Mouse (Mus musculus) liver, postnatal 0 days (tissue): Measurements from ENCODE around the gene Spag9. TPM values are rescaled to one million over a fixed set of nuclear protein-coding genes. Genes with fewer than 3 reads are reported as not detected.
A peak's percentile ranks its signal among the peaks of the same experiment; 100 is the strongest.

Experiments used
- ATAC-seq: fragments of 200-750 bp; cut with Nextera tagmentation; 2 replicates; pipeline ENCODE4 v1.8.0; 2017; ENCODE audit warnings: mild to moderate bottlenecking, moderate library complexity
- DNase-seq: peaks from one replicate; pipeline ENCODE4 v3.0.0-alpha.2; 2016
- H3K27ac ChIP-seq: fragments of 300-500 bp; sonication (generic); 2 replicates; pipeline ENCODE4 v1.5.1; 2014; ENCODE audit warnings: antibody characterized with exemption, moderate library complexity, mild to moderate bottlenecking, low read depth
- H3K27me3 ChIP-seq: fragments of 300-500 bp; sonication (generic); 2 replicates; pipeline ENCODE4 v1.6.1; 2014; ENCODE audit warnings: low read length, control low read depth, mixed read lengths; ENCODE audit not compliant: insufficient read depth
- H3K36me3 ChIP-seq: fragments of 300-500 bp; sonication (generic); replicated peaks from 2 replicates; pipeline ENCODE4 v1.6.1; 2014; ENCODE audit warnings: mild to moderate bottlenecking, control low read depth, low read length, moderate library complexity, mixed read lengths; ENCODE audit not compliant: insufficient read depth
- H3K4me1 ChIP-seq: fragments of 300-500 bp; sonication (generic); 2 replicates; pipeline ENCODE4 v1.6.1; 2014; ENCODE audit warnings: antibody characterized with exemption, mild to moderate bottlenecking, control low read depth; ENCODE audit not compliant: insufficient read depth
- H3K4me2 ChIP-seq: fragments of 300-500 bp; sonication (generic); 2 replicates; pipeline ENCODE4 v1.6.1; 2014; ENCODE audit warnings: low read depth, mild to moderate bottlenecking, low read length, moderate library complexity, mixed read lengths
- H3K4me3 ChIP-seq: fragments of 300-500 bp; sonication (generic); 2 replicates; pipeline ENCODE4 v1.5.1; 2014; ENCODE audit warnings: low read depth, low read length
- H3K9ac ChIP-seq: fragments of 300-500 bp; sonication (generic); replicated peaks from 2 replicates; pipeline ENCODE4 v1.6.1; 2014; ENCODE audit warnings: mild to moderate bottlenecking, moderate library complexity
- H3K9me3 ChIP-seq: fragments of 300-500 bp; sonication (generic); 2 replicates; pipeline ENCODE4 v1.6.1; 2016; ENCODE audit warnings: mild to moderate bottlenecking, control low read depth, low read length, mixed read lengths
- CTCF ChIP-seq: sonication (generic); IDR thresholded peaks from 2 replicates; pipeline ENCODE4 v1.5.1; 2016; ENCODE audit warnings: antibody characterized with exemption, low read depth
- EP300 ChIP-seq: IDR thresholded peaks from 2 replicates; pipeline ENCODE4 v1.6.1; 2016; ENCODE audit warnings: antibody characterized with exemption, low read depth, mild to moderate bottlenecking
- WGBS: fragments of 180-500 bp; shearing (Covaris S2); extraction: QIAGEN DNeasy Blood & Tissue Kit; methylation state at CpG from one replicate; pipeline ENCODE4 v1.1.7; 2014; ENCODE audit not compliant: insufficient replicate concordance; 5-methylcytosine and 5-hydroxymethylcytosine counted together
- polyA plus RNA-seq: library from polyadenylated mRNA; unstranded; fragments of >200 nt; fragmentation: Nextera tagmentation; extraction: Ambion mirVana; gene quantifications from 2 replicates; pipeline ENCODE4 v1.2.1, GENCODE M21; 2015

The Spag9 gene
- polyA plus RNA-seq, 1 experiment from 2014 or later = 21.3 TPM

- Histone ChIP-seq H3K27me3 (no peaks in the 10 kb centered on the region), H3K4me2 (peak overlapping the region; percentile 94), H3K4me3 (peak overlapping the region; percentile 96), H3K9ac (peak overlapping the region; percentile 98), H3K27ac (peak overlapping the region; percentile 99), H3K36me3 (no peaks in the 10 kb centered on the region), H3K4me1 (peaks cover 24% of the 10 kb centered on the region), H3K9me3 (no peaks in the 10 kb centered on the region)
- TF ChIP-seq CTCF (no peak), EP300 (peak; percentile 55)
- WGBS = 27% methylated on average over 13 of the region's 13 CpGs
- ATAC-seq = peak; percentile 26
- DNase-seq = peak; percentile 78
Measured at GRCm38 (mm10) chr11:93997141-93997775, 1.4 kb downstream of the Spag9 start.

GRCm38 (mm10) chr11:93999276-93999675 lies 3.4 kb downstream of the Spag9 start:
- Histone ChIP-seq H3K27ac (no peak overlapping the region), H3K27me3 (no peaks in the 10 kb centered on the region), H3K4me3 (no peak overlapping the region), H3K4me2 (0 out of 2 replicates have a peak overlapping the region, but pooled peaks have one; percentile 0), H3K9ac (no peak overlapping the region), H3K36me3 (no peaks in the 10 kb centered on the region), H3K9me3 (no peaks in the 10 kb centered on the region), H3K4me1 (peaks cover 27% of the 10 kb centered on the region)
- ATAC-seq (no peak), DNase-seq (no peak)
- no peak for TF ChIP-seq CTCF
- no peak for TF ChIP-seq EP300

- 63% methylated on average over 2 of the region's 2 CpGs for WGBS
- peaks cover 9% of the 10 kb centered on the region; the same call in 1 of the 2 replicates for H3K4me1 ChIP-seq
- H3K4me3 ChIP-seq = no peak overlapping the region
- H3K4me2 ChIP-seq = no peak overlapping the region
- H3K9me3 ChIP-seq = no peaks in the 10 kb centered on the region
- DNase-seq (no peak), ATAC-seq (no peak)
- no peaks in the 10 kb centered on the region for H3K36me3 ChIP-seq
- H3K27ac ChIP-seq = no peak overlapping the region
- TF ChIP-seq EP300 (no peak), CTCF (no peak)
- H3K9ac ChIP-seq = no peak overlapping the region
- H3K27me3 ChIP-seq = no peaks in the 10 kb centered on the region
Measured at GRCm38 (mm10) chr11:94003346-94003745, 7.5 kb downstream of the Spag9 start.

GRCm38 (mm10) chr11:94019091-94019490 lies 23.2 kb downstream of the Spag9 start:
- H3K27me3 ChIP-seq = no peaks in the 10 kb centered on the region

GRCm38 (mm10) chr11:94020403-94020802 lies 24.5 kb downstream of the Spag9 start:
- no peak overlapping the region for H3K4me3 ChIP-seq
- H3K36me3 ChIP-seq = peaks cover 10% of the 10 kb centered on the region
- no peak for DNase-seq
- no peak overlapping the region for H3K4me2 ChIP-seq
- no peaks in the 10 kb centered on the region; the same call in 1 of the 2 replicates for H3K9me3 ChIP-seq
- H3K27me3 ChIP-seq = no peaks in the 10 kb centered on the region
- WGBS = 86% methylated on average over 6 of the region's 6 CpGs
- H3K27ac ChIP-seq = no peak overlapping the region
- TF ChIP-seq CTCF (no peak), EP300 (no peak)
- H3K9ac ChIP-seq = no peak overlapping the region
- H3K4me1 ChIP-seq = no peaks in the 10 kb centered on the region
- ATAC-seq = no peak

More at GRCm38 (mm10) chr11:94019091-94019490, 23.2 kb downstream of the Spag9 start:
- TF ChIP-seq EP300 (no peak), CTCF (no peak)
- Histone ChIP-seq H3K4me1 (no peaks in the 10 kb centered on the region), H3K9me3 (no peaks in the 10 kb centered on the region; the same call in 1 of the 2 replicates), H3K27ac (no peak overlapping the region), H3K36me3 (peaks cover 12% of the 10 kb centered on the region), H3K4me2 (no peak overlapping the region), H3K4me3 (no peak overlapping the region), H3K9ac (no peak overlapping the region)
- WGBS = 75% methylated on average over 5 of the region's 5 CpGs
- DNase-seq (no peak), ATAC-seq (no peak)

- Histone ChIP-seq H3K9me3 (no peaks in the 10 kb centered on the region), H3K36me3 (no peaks in the 10 kb centered on the region), H3K27ac (no peak overlapping the region), H3K27me3 (no peaks in the 10 kb centered on the region), H3K4me3 (no peak overlapping the region), H3K4me2 (no peak overlapping the region), H3K9ac (no peak overlapping the region), H3K4me1 (no peaks in the 10 kb centered on the region)
- no peak for TF ChIP-seq EP300
- no peak for TF ChIP-seq CTCF
- DNase-seq (no peak), ATAC-seq (peak; percentile 59)
- 74% methylated on average over 4 of the region's 4 CpGs for WGBS
Measured at GRCm38 (mm10) chr11:94026289-94026688, 30.4 kb downstream of the Spag9 start.

- Histone ChIP-seq H3K27me3 (no peaks in the 10 kb centered on the region), H3K27ac (no peak overlapping the region), H3K9ac (no peak overlapping the region), H3K4me2 (no peak overlapping the region), H3K4me3 (no peak overlapping the region), H3K36me3 (no peaks in the 10 kb centered on the region; the same call in 1 of the 2 replicates), H3K4me1 (no peaks in the 10 kb centered on the region), H3K9me3 (no peaks in the 10 kb centered on the region)
- DNase-seq (no peak), ATAC-seq (no peak)
- TF ChIP-seq CTCF = no peak
- no peak for TF ChIP-seq EP300
- WGBS = 61% methylated on average over 4 of the region's 4 CpGs
Measured at GRCm38 (mm10) chr11:94032084-94032483, 36.2 kb downstream of the Spag9 start.
